Mouse (Mus musculus) lung, embryonic 15.5 days (tissue): ENCODE measurements at regions not wholly inside any gene's neighbourhood (a gene's known extent, or its start where the extent isn't known, plus 50 kb on each side); places are given as distances from the start of the nearest gene placed in this dataset.

ENCODE experiments used
- ATAC-seq: fragments of 200-750 bp; cut with Nextera tagmentation; 2 replicates; pipeline ENCODE4 v1.8.0; 2017; ENCODE audit warnings: moderate number of reproducible peaks, borderline replicate concordance; ENCODE audit not compliant: low FRiP score, low TSS enrichment; ENCODE audit errors: extremely low read depth
- H3K27ac ChIP-seq: fragments of 300-500 bp; sonication (generic); 2 replicates; pipeline ENCODE4 v1.5.1; 2015; ENCODE audit warnings: moderate library complexity, mild to moderate bottlenecking, inconsistent platforms
- H3K27me3 ChIP-seq: fragments of 300-500 bp; sonication (generic); 2 replicates; pipeline ENCODE4 v1.6.1; 2015; ENCODE audit warnings: inconsistent platforms
- H3K36me3 ChIP-seq: fragments of 300-500 bp; sonication (generic); 2 replicates; pipeline ENCODE4 v1.6.1; 2015; ENCODE audit warnings: inconsistent platforms
- H3K4me1 ChIP-seq: fragments of 300-500 bp; sonication (generic); 2 replicates; pipeline ENCODE4 v1.6.1; 2015; ENCODE audit warnings: inconsistent platforms
- H3K4me2 ChIP-seq: fragments of 300-500 bp; sonication (generic); 2 replicates; pipeline ENCODE4 v1.6.1; 2015; ENCODE audit warnings: inconsistent platforms, mild to moderate bottlenecking, moderate library complexity
- H3K4me3 ChIP-seq: fragments of 300-500 bp; sonication (generic); 2 replicates; pipeline ENCODE4 v1.5.1; 2015; ENCODE audit warnings: mild to moderate bottlenecking, inconsistent platforms
- H3K9ac ChIP-seq: fragments of 300-500 bp; sonication (generic); 2 replicates; pipeline ENCODE4 v1.6.1; 2015; ENCODE audit warnings: inconsistent platforms
- H3K9me3 ChIP-seq: fragments of 300-500 bp; sonication (generic); 2 replicates; pipeline ENCODE4 v1.6.1; 2016; ENCODE audit warnings: inconsistent platforms
- WGBS: fragments of 180-500 bp; shearing (Covaris S2); methylation state at CpG from one replicate; pipeline ENCODE4 v1.1.7; 2015; 5-methylcytosine and 5-hydroxymethylcytosine counted together

- Histone ChIP-seq H3K9me3 (no peaks in the 10 kb centered on the region), H3K4me2 (no peak overlapping the region), H3K27ac (no peak overlapping the region), H3K27me3 (no peaks in the 10 kb centered on the region; the same call in 1 of the 2 replicates), H3K9ac (no peak overlapping the region), H3K36me3 (no peaks in the 10 kb centered on the region), H3K4me1 (no peaks in the 10 kb centered on the region), H3K4me3 (no peak overlapping the region)
- WGBS = 91% methylated on average over 4 of the region's 4 CpGs
- no peak for ATAC-seq
Observed at GRCm38 (mm10) chr6:50957328-50957900, 303.2 kb upstream of the Npvf start.

GRCm38 (mm10) chr6:50960341-50960740 lies 306.1 kb upstream of the Npvf start:
- no peak overlapping the region for H3K27ac ChIP-seq
- H3K4me1 ChIP-seq = no peaks in the 10 kb centered on the region
- WGBS = 54% methylated on average over 5 of the region's 5 CpGs
- H3K4me2 ChIP-seq = no peak overlapping the region
- no peaks in the 10 kb centered on the region; the same call in 1 of the 2 replicates for H3K27me3 ChIP-seq
- no peaks in the 10 kb centered on the region for H3K36me3 ChIP-seq
- ATAC-seq = no peak
- no peaks in the 10 kb centered on the region for H3K9me3 ChIP-seq
- H3K9ac ChIP-seq = no peak overlapping the region
- no peak overlapping the region for H3K4me3 ChIP-seq

GRCm38 (mm10) chr6:50961592-50961991 lies 307.4 kb upstream of the Npvf start:
- no peak overlapping the region for H3K27ac ChIP-seq
- no peak overlapping the region for H3K9ac ChIP-seq
- no peak for ATAC-seq
- 66% methylated on average over 6 of the region's 6 CpGs for WGBS
- H3K27me3 ChIP-seq = no peaks in the 10 kb centered on the region; the same call in 1 of the 2 replicates
- H3K9me3 ChIP-seq = no peaks in the 10 kb centered on the region
- no peaks in the 10 kb centered on the region for H3K36me3 ChIP-seq
- H3K4me1 ChIP-seq = no peaks in the 10 kb centered on the region
- H3K4me3 ChIP-seq = no peak overlapping the region
- H3K4me2 ChIP-seq = no peak overlapping the region

GRCm38 (mm10) chr6:50968546-50968945 lies 314.3 kb upstream of the Npvf start:
- Histone ChIP-seq H3K4me1 (peaks cover 37% of the 10 kb centered on the region), H3K9me3 (no peaks in the 10 kb centered on the region), H3K4me3 (no peak overlapping the region), H3K4me2 (no peak overlapping the region), H3K36me3 (no peaks in the 10 kb centered on the region), H3K9ac (no peak overlapping the region), H3K27me3 (no peaks in the 10 kb centered on the region), H3K27ac (no peak overlapping the region)
- 73% methylated on average over 5 of the region's 5 CpGs for WGBS
- ATAC-seq = no peak

DNA sequence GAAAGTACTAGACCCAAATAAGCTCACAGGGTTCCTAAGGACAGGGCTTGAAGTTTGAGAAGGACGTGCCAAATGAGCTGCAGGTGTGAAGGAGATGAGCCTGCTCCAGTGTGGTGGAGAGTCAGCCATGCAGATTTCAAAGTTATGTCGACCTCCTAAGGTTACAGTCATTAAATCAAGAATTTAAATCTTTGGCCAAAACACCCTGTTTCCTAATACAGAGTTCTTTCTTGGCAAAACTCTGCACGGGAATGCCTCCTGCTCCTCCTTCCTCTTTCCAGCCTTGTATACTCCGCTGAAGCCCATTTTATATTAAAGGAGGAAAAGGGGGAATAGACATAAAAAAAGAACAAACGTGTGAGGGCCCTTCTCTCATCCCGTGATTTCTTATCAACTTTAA lies 315.1 kb upstream of the Npvf start:
- Histone ChIP-seq H3K27ac (no peak overlapping the region), H3K4me2 (no peak overlapping the region), H3K9me3 (no peaks in the 10 kb centered on the region), H3K4me1 (peaks cover 39% of the 10 kb centered on the region), H3K36me3 (no peaks in the 10 kb centered on the region), H3K9ac (no peak overlapping the region), H3K4me3 (no peak overlapping the region), H3K27me3 (no peaks in the 10 kb centered on the region)
- WGBS = 21% methylated on average over 6 of the region's 6 CpGs
- ATAC-seq = no peak

DNA sequence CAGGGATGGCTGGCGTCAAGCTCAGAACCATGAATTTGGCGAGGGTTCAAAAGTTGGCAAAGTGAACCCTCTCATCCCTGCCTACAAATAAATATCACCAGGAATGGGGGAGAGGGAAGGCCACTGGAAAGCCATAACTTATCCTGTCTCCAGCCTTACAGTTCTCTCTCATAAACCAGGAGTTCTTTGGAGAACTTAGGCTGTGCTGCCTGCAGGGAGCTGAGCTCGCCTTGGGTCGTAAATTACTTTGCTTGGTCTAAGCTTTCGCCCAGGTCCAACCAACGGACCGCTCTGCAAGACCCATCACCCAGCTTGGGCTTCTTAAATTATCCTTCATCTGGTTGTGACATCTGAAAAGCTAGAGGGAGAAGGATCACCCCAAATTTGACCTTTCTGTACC lies 315.8 kb upstream of the Npvf start:
- no peak overlapping the region for H3K9ac ChIP-seq
- no peaks in the 10 kb centered on the region for H3K9me3 ChIP-seq
- H3K4me3 ChIP-seq = no peak overlapping the region
- 60% methylated on average over 7 of the region's 7 CpGs for WGBS
- peaks cover 39% of the 10 kb centered on the region for H3K4me1 ChIP-seq
- H3K27me3 ChIP-seq = no peaks in the 10 kb centered on the region
- no peak for ATAC-seq
- no peak overlapping the region for H3K4me2 ChIP-seq
- H3K36me3 ChIP-seq = no peaks in the 10 kb centered on the region
- H3K27ac ChIP-seq = no peak overlapping the region

GRCm38 (mm10) chr6:50970770-50971169 lies 316.5 kb upstream of the Npvf start:
- no peak overlapping the region for H3K4me2 ChIP-seq
- no peak for ATAC-seq
- no peak overlapping the region for H3K4me3 ChIP-seq
- 89% methylated on average over 8 of the region's 8 CpGs for WGBS
- no peak overlapping the region for H3K9ac ChIP-seq
- H3K36me3 ChIP-seq = no peaks in the 10 kb centered on the region
- H3K27me3 ChIP-seq = no peaks in the 10 kb centered on the region
- peaks cover 39% of the 10 kb centered on the region for H3K4me1 ChIP-seq
- no peaks in the 10 kb centered on the region for H3K9me3 ChIP-seq
- H3K27ac ChIP-seq = no peak overlapping the region

DNA sequence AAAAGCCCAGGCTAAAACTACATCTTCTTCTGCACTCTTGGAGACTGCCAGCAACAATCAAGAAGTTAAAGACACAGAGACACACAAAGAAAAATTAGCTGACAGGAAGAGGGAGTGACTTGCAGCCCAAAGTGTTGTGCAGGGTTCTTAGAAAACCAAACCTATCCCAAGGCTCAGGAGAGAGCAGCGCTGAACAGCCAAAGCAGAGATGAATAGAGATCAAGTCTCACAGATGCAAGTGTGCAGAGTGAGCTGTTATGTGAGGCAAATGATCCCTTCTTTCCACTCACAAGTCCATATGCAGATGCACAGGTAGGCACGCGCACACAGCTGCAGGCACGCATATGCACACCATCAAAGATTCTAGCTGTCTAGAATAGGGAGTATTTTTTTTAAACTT lies 318.0 kb upstream of the Npvf start:
- no peaks in the 10 kb centered on the region for H3K9me3 ChIP-seq
- 75% methylated on average over 4 of the region's 4 CpGs for WGBS
- no peak overlapping the region for H3K4me2 ChIP-seq
- H3K27ac ChIP-seq = no peak overlapping the region
- no peak overlapping the region for H3K4me3 ChIP-seq
- ATAC-seq = no peak
- H3K36me3 ChIP-seq = no peaks in the 10 kb centered on the region
- peaks cover 44% of the 10 kb centered on the region for H3K4me1 ChIP-seq
- H3K9ac ChIP-seq = no peak overlapping the region
- no peaks in the 10 kb centered on the region for H3K27me3 ChIP-seq

DNA sequence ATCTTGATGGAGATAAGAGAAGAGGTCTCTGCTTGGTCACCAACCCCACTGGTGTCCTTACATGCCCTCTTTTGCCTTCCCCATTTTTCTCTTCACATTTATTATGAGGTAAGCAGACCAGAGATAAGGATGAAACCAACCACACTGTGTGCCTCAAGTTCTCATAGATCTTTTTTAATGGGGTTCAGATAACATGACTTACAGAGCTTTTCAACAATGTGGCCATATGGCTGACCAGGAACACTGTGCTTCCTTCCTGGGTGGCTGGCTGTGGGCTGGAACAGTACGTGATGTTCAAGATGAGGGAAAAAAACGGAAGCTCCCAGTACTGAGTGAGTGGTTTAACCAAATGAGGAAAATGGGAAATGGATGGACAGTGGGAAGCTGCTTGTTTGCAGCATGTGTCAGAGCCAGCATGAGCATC lies 319.0 kb upstream of the Npvf start:
- Histone ChIP-seq H3K4me1 (peaks cover 48% of the 10 kb centered on the region), H3K9me3 (no peaks in the 10 kb centered on the region), H3K27ac (no peak overlapping the region), H3K36me3 (no peaks in the 10 kb centered on the region), H3K9ac (no peak overlapping the region), H3K4me2 (no peak overlapping the region), H3K27me3 (no peaks in the 10 kb centered on the region), H3K4me3 (no peak overlapping the region)
- WGBS = 54% methylated on average over 2 of the region's 2 CpGs
- no peak for ATAC-seq

DNA sequence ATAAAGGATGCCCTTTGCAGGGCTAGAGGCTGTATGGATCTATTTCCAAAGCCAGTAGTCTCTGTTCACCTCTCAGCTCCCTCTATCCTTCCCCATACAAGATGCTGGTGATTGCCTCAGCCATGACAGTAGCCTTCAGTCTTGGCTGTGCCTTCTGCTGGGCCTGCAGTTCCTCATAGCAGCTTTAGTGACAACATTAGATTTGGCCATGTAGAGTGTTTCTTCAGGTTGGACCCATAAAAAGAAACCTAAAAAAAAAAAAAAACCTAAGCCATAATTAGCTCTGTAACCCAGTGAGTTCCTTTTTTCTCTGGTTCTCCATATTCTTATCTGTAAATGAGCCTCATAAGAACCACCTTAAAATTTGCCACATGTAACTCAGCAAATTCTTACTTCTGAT lies 319.6 kb upstream of the Npvf start:
- Histone ChIP-seq H3K4me3 (no peak overlapping the region), H3K4me2 (no peak overlapping the region), H3K27ac (no peak overlapping the region), H3K27me3 (no peaks in the 10 kb centered on the region), H3K36me3 (no peaks in the 10 kb centered on the region), H3K4me1 (peaks cover 49% of the 10 kb centered on the region), H3K9me3 (no peaks in the 10 kb centered on the region), H3K9ac (no peak overlapping the region)
- no peak for ATAC-seq

GRCm38 (mm10) chr6:50974961-50975360 lies 320.7 kb upstream of the Npvf start:
- no peaks in the 10 kb centered on the region for H3K36me3 ChIP-seq
- H3K4me3 ChIP-seq = no peak overlapping the region
- no peak overlapping the region for H3K27ac ChIP-seq
- no peaks in the 10 kb centered on the region for H3K9me3 ChIP-seq
- peaks cover 39% of the 10 kb centered on the region for H3K4me1 ChIP-seq
- H3K9ac ChIP-seq = no peak overlapping the region
- no peaks in the 10 kb centered on the region for H3K27me3 ChIP-seq
- no peak overlapping the region for H3K4me2 ChIP-seq
- 37% methylated on average over 1 of the region's 1 CpGs for WGBS
- ATAC-seq = no peak

DNA sequence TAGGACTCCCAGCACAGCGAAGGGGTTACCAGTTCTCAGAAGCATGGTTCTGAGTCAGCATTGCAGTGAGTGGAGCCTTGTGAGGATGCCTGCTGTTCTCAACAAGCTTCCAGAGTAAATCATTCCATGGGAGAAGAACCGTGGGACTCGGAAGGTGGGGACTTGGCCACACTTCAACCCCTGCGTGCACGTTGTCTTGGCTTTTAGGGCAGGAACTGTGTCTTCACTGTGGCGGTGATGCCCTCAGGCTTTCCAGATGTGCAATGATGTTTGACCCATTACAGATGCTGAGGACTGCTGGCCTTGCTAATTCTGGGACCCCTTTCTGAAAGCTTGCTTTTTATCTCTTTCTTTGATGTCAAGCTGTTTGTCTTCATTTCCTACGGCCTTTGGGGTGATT lies 322.7 kb upstream of the Npvf start:
- no peak overlapping the region for H3K4me2 ChIP-seq
- no peaks in the 10 kb centered on the region for H3K9me3 ChIP-seq
- no peaks in the 10 kb centered on the region for H3K36me3 ChIP-seq
- H3K9ac ChIP-seq = no peak overlapping the region
- no peaks in the 10 kb centered on the region for H3K27me3 ChIP-seq
- WGBS = 34% methylated on average over 7 of the region's 7 CpGs
- H3K4me1 ChIP-seq = peaks cover 45% of the 10 kb centered on the region
- H3K4me3 ChIP-seq = no peak overlapping the region
- H3K27ac ChIP-seq = no peak overlapping the region
- ATAC-seq = no peak

- Histone ChIP-seq H3K9me3 (no peaks in the 10 kb centered on the region), H3K4me1 (peaks cover 44% of the 10 kb centered on the region), H3K27ac (no peak overlapping the region), H3K9ac (no peak overlapping the region), H3K36me3 (no peaks in the 10 kb centered on the region), H3K27me3 (no peaks in the 10 kb centered on the region), H3K4me3 (no peak overlapping the region), H3K4me2 (no peak overlapping the region)
- no peak for ATAC-seq
- 21% methylated on average over 8 of the region's 8 CpGs for WGBS
Observed at GRCm38 (mm10) chr6:50977381-50977780, 323.1 kb upstream of the Npvf start.
